Mouse (Mus musculus): Measurements from ENCODE around the gene Rbms3.

DNA sequence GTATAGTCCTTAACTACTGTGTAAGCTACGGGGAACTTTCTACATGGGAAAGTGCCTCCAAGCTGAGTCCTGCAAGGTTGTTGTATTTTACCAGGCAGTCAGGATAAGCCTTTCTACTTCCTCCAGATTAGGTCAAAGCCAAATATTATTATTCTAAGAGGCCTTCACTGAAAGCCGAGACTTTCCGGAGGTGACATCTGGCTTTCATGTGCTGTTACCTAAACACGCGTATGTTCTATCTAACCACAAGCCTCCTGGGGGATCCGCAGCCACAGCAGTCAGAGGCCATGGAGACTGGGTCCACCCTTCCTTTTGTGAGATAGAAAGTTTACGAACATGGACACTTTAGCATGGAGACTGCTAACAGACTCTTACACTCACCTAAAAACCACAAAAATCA, 552.2 kb downstream of the Rbms3 start:
- TF ChIP-seq HCFC1 (IDR thresholded peaks at IDR 0.05; ENCODE audit: borderline replicate concordance, insufficient read depth, low read length) (no peak), ZNF384 (IDR thresholded peaks at IDR 0.05; ENCODE audit: low read depth, low read length) (no peak)

Data from ES-E14 (cell line).